Mouse (Mus musculus): ENCODE data around the gene Zic4.

Zic4 gene

GRCm38 (mm10) chr9:91363814-91364126, 1.6 kb downstream of the Zic4 start:
- DNase-seq (ENCODE audit: low read depth, low spot score) = no peak

GRCm38 (mm10) chr9:91364127-91364970, 2.1 kb downstream of the Zic4 start:
- DNase-seq (ENCODE audit: low read depth, low spot score) = no peak

- DNase-seq (ENCODE audit: low read depth, low spot score) = no peak
These were observed 2.8 kb downstream of the Zic4 start for GRCm38 (mm10) chr9:91364971-91365501.

GRCm38 (mm10) chr9:91365664-91366063, 3.5 kb downstream of the Zic4 start, which contains the start of gene Zic1:
Gene Zic1, minus strand, starts transcription at chr9:91365810.
- no peak for DNase-seq (ENCODE audit: low read depth, low spot score)

GRCm38 (mm10) chr9:91366226-91366998, 4.2 kb downstream of the Zic4 start:
- no peak for DNase-seq (ENCODE audit: low read depth, low spot score)

- DNase-seq (ENCODE audit: low read depth, low spot score) = no peak
These were observed 5.0 kb downstream of the Zic4 start for GRCm38 (mm10) chr9:91366999-91367811.

GRCm38 (mm10) chr9:91368150-91368549, 5.9 kb downstream of the Zic4 start:
- no peak for DNase-seq (ENCODE audit: low read depth, low spot score)

- no peak for DNase-seq (ENCODE audit: low read depth, low spot score)
These were observed 6.7 kb downstream of the Zic4 start for GRCm38 (mm10) chr9:91368946-91369292.

GRCm38 (mm10) chr9:91369293-91369991, 7.2 kb downstream of the Zic4 start:
- DNase-seq (ENCODE audit: low read depth, low spot score) = no peak

- no peak for DNase-seq (ENCODE audit: low read depth, low spot score)
These were observed 8.0 kb downstream of the Zic4 start for GRCm38 (mm10) chr9:91370191-91370708.

- no peak for DNase-seq (ENCODE audit: low read depth, low spot score)
These were observed 8.8 kb downstream of the Zic4 start for GRCm38 (mm10) chr9:91371011-91371410.

- DNase-seq (ENCODE audit: low read depth, low spot score) = no peak
These were observed 9.4 kb downstream of the Zic4 start for GRCm38 (mm10) chr9:91371608-91372007.

GRCm38 (mm10) chr9:91373811-91374575, 11.8 kb downstream of the Zic4 start:
- DNase-seq (ENCODE audit: low read depth, low spot score) = no peak

- DNase-seq (ENCODE audit: low read depth, low spot score) = no peak
These were observed 12.5 kb downstream of the Zic4 start for GRCm38 (mm10) chr9:91374665-91375064.

- DNase-seq (ENCODE audit: low read depth, low spot score) = no peak
These were observed 15.0 kb downstream of the Zic4 start for GRCm38 (mm10) chr9:91377036-91377872.

GRCm38 (mm10) chr9:91377873-91378150, 15.6 kb downstream of the Zic4 start:
- DNase-seq (ENCODE audit: low read depth, low spot score) = no peak

GRCm38 (mm10) chr9:91378411-91379299, 16.4 kb downstream of the Zic4 start:
- no peak for DNase-seq (ENCODE audit: low read depth, low spot score)

- no peak for DNase-seq (ENCODE audit: low read depth, low spot score)
These were observed 17.1 kb downstream of the Zic4 start for GRCm38 (mm10) chr9:91379300-91379635.
